Mouse (Mus musculus) splenic B cell, adult 2 months (primary cell): ENCODE measurements around the gene Zscan4e.
"Not testable (repeated sequence)": the region's sequence is repeated elsewhere in the genome, so short reads cannot be mapped to it uniquely, and the experiment has no call there.

Experiments used
- DNase-seq: peaks from one replicate; pipeline ENCODE4 v3.0.0-alpha.2; 2011; ENCODE audit warnings: low read depth, low spot score
- H3K27me3 ChIP-seq: 2 replicates; pipeline ENCODE4 v1.6.1; 2012; ENCODE audit warnings: mild to moderate bottlenecking, low read length, moderate library complexity, mixed read lengths; ENCODE audit not compliant: control insufficient read depth, poor library complexity, insufficient read depth, severe bottlenecking
- H3K36me3 ChIP-seq: 2 replicates; pipeline ENCODE4 v1.6.1; 2012; ENCODE audit warnings: mild to moderate bottlenecking, low read length, moderate library complexity, mixed read lengths; ENCODE audit not compliant: control insufficient read depth, poor library complexity, insufficient read depth, severe bottlenecking

The Zscan4e gene

DNA sequence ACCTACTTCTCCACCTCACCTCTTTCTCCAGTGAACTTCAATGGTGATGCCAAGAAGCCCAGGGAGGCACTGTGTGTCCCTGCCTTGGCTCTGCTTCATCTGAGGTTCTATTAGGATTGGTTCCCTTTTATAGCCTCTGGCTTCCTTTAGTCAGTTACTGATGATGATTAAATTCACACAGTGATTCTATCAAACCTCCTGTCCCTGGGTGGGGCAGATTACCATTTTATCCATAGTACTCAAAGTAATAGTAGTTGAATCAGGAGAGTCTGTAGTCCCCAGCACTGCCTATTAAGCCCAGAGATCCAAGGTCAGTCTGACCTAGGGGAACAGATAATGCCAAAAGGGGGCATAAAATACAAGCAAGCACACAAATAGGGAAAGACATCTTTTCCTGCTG, at the start of gene Zscan4e:
Zscan4e (minus strand) TSS at position 101 of the 400 bp plus-strand sequence.
- DNase-seq, H3K36me3 ChIP-seq, H3K27me3 ChIP-seq: not testable (repeated sequence)
